Mouse (Mus musculus): ENCODE results near the gene Tut1. TPM values are rescaled to one million over a fixed set of nuclear protein-coding genes. Genes with fewer than 3 reads are reported as not detected.

Gene Tut1
- polyA plus RNA-seq, 1 experiment from 2014 or later = 24.2 TPM

DNA sequence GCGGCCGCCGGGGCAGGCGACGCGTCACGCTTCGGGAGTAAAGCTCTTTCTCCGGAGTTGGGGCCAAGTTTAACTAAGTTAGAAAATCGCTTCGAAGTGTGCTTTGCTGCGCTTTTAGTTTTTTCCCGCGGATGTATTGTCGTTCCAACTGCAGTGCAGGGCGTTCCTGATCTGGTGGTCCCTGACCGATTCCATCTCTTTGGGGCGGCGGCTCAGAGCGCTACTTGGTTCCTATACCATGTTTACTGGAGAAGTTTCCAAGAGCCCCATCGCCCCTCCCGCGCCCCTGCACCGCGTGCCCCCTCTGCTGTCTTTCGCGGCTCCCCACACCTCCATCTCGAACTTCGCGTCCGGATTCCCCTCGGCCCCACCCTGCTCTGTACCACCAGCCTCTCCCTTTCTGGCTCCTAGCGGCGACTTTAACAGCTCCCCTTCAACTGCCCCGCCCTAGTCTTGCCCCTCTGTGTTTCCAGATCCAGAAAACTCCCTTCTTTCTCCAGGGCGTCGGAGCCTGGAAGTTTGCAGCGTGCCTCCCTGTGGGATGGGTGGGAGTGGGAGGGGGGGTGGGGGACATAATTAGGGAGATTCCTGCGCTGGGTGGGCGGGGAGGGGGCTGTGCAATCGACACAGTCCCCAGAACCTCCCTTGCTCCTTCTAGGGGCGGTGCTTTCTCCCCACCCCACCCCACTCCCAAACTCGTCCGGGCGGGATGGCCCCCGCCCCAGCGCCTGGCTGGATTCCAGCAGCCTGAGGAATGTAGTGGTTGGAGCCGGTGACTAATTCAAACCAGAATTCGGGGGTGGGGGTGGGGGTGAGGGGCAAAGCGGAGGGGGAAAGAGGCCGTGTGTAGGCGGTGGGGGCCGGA is 36.2 kb downstream of the Tut1 start:
- no peaks in the 10 kb centered on the region for H3K9me3 ChIP-seq (replicated peaks; ENCODE audit: control insufficient read depth, low read length)
- peak overlapping the region; percentile 38 for H3K4me3 ChIP-seq (ENCODE audit: low read depth, low read length)
- H3K27ac ChIP-seq (ENCODE audit: low read depth, low read length) = no peak overlapping the region
- H3K36me3 ChIP-seq (ENCODE audit: control insufficient read depth, insufficient read depth, low read length) = no peaks in the 10 kb centered on the region
- ATAC-seq (peak; percentile 60), DNase-seq (ENCODE audit: low spot score) (peak; percentile 68)
- peaks cover 22% of the 10 kb centered on the region for H3K4me1 ChIP-seq (ENCODE audit: control insufficient read depth, insufficient read depth, low read length)
- WGBS = under 1% methylated on average over 53 of the region's 53 CpGs
- peak overlapping the region; percentile 89 for H3K4me2 ChIP-seq (ENCODE audit: low read length)
- H3K9ac ChIP-seq (ENCODE audit: low read length) = peak overlapping the region; percentile 64
- peaks cover 11% of the 10 kb centered on the region; the same call in 1 of the 2 replicates for H3K27me3 ChIP-seq (replicated peaks; ENCODE audit: control insufficient read depth, insufficient read depth, low read length)

DNA sequence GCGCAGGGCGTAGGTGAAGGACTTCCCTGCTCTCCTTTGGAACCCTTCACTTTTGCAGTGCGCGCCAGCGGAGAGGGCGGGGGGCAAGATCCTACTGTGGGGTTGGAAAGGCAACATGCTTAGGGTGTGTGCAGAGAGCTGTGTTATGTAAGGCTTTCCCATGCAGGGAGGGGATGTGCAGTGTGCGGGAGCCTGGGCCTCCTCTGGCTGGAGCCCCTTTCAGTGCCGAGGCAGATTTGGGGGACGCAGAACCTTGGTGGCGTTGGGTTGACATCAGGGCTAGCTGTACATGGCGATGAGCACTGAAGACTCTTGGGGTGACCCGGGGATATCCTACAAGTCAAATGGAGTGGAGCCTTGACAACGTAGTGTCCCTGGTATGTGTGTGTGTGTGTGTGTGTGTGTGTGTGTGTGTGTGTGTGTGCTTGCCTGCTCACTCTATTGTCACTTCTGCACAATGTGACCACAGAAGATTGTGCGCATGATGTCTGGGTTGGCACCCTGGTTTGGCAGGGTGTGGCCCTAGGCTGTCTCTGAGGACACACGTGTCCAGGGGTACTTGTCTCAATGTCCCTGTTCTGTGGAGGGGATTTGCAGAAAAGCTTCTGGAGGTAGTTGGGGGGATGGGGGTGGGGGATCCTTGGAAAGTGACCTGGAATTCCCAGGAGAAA is 36.9 kb downstream of the Tut1 start:
- peak overlapping the region; percentile 89 for H3K4me2 ChIP-seq (ENCODE audit: low read length)
- peak overlapping the region; percentile 64 for H3K9ac ChIP-seq (ENCODE audit: low read length)
- WGBS = 13% methylated on average over 15 of the region's 15 CpGs
- H3K27me3 ChIP-seq (replicated peaks; ENCODE audit: control insufficient read depth, insufficient read depth, low read length) = peaks cover 11% of the 10 kb centered on the region; the same call in 1 of the 2 replicates
- DNase-seq (ENCODE audit: low spot score) (peak; percentile 32), ATAC-seq (peak; percentile 61)
- H3K36me3 ChIP-seq (ENCODE audit: control insufficient read depth, insufficient read depth, low read length) = no peaks in the 10 kb centered on the region
- H3K4me3 ChIP-seq (ENCODE audit: low read depth, low read length) = peak overlapping the region; percentile 38
- H3K27ac ChIP-seq (ENCODE audit: low read depth, low read length) = no peak overlapping the region
- no peaks in the 10 kb centered on the region for H3K9me3 ChIP-seq (replicated peaks; ENCODE audit: control insufficient read depth, low read length)
- peaks cover 17% of the 10 kb centered on the region for H3K4me1 ChIP-seq (ENCODE audit: control insufficient read depth, insufficient read depth, low read length)

DNA sequence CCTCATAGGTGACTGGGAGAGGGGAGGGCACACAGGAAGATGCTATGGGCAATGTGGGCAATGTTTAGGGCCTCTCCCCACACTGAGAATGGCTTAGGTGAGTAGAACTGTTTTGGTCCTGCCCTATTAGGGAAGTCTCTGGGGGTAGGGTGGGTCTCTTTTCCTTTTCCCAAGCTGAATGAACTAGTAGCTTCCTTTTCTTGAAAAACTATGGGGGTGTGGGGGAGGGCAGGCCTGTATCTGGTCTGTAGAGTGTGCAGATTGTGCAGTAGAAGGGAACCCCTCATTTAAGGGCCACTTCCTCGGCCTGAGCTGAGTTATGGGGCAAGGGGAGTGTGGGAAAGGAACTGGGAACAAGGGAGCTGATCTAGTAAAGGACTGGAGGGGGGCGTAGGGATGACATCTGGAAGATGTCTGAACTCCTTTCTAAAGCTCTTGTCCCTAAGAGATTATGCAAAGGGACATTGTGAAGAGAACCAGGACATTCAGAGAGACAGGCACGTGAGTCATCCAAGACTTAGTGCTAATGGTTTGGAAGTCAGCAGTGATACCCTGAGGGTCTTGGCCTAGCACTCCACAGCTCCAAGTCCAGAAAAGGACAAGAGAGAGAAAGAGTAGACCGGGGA is 37.7 kb downstream of the Tut1 start:
- H3K27ac ChIP-seq (ENCODE audit: low read depth, low read length) = no peak overlapping the region
- H3K4me3 ChIP-seq (ENCODE audit: low read depth, low read length) = no peak overlapping the region
- WGBS = 75% methylated on average over 4 of the region's 4 CpGs
- H3K9me3 ChIP-seq (replicated peaks; ENCODE audit: control insufficient read depth, low read length) = no peaks in the 10 kb centered on the region
- peak overlapping the region; percentile 89; the same call in 1 of the 2 replicates for H3K4me2 ChIP-seq (ENCODE audit: low read length)
- no peak for ATAC-seq
- DNase-seq (ENCODE audit: low spot score) = no peak
- no peak overlapping the region for H3K9ac ChIP-seq (ENCODE audit: low read length)
- H3K4me1 ChIP-seq (ENCODE audit: control insufficient read depth, insufficient read depth, low read length) = peaks cover 14% of the 10 kb centered on the region
- peaks cover 11% of the 10 kb centered on the region; the same call in 1 of the 2 replicates for H3K27me3 ChIP-seq (replicated peaks; ENCODE audit: control insufficient read depth, insufficient read depth, low read length)
- no peaks in the 10 kb centered on the region for H3K36me3 ChIP-seq (ENCODE audit: control insufficient read depth, insufficient read depth, low read length)

DNA sequence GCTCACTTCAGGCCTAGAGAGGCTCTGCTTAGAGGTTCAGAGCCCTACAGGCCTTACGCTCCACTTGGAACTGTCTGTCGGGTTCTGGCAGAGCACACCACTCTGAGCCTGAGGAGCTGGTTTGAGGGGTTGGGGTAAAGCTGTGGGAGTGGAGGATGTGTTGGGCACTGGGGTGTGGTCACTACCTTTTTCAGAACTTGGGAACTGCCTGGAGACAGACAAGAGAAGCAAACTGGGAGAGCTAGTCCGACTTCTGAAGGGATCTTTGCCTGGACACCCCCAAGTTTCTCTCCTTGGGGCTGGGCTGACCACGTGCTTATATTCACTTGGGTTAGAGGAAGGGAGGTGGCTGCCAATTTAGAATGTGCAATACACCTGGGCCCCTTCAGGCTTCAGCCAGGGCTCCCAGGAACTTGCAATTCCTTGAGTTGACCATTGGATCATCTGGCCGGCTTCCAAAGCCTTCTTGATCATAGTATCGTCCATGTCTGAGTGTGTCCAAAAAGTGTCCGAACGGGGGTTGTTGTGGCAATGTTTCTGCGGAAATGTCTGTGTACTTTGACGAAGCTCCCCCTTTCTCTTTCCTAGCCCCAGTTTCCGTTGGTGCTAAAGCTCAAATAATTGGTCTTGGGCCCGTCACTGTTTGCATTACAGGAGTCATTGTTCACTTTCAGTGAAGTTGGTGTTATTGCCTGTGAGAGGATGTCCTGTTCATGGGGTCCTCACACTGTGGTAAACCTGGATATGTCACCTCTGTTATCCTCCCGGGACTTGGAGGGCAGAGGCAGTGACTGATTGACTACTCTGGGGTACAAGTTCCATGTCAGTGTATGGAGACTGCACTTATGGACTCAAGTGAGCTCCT is 38.5 kb downstream of the Tut1 start:
- Histone ChIP-seq H3K9me3 (replicated peaks; ENCODE audit: control insufficient read depth, low read length) (no peaks in the 10 kb centered on the region), H3K4me1 (ENCODE audit: control insufficient read depth, insufficient read depth, low read length) (peaks cover 14% of the 10 kb centered on the region), H3K9ac (ENCODE audit: low read length) (no peak overlapping the region), H3K27me3 (replicated peaks; ENCODE audit: control insufficient read depth, insufficient read depth, low read length) (peaks cover 11% of the 10 kb centered on the region; the same call in 1 of the 2 replicates), H3K4me3 (ENCODE audit: low read depth, low read length) (no peak overlapping the region), H3K4me2 (ENCODE audit: low read length) (no peak overlapping the region), H3K27ac (ENCODE audit: low read depth, low read length) (no peak overlapping the region), H3K36me3 (ENCODE audit: control insufficient read depth, insufficient read depth, low read length) (no peaks in the 10 kb centered on the region)
- DNase-seq (ENCODE audit: low spot score) (no peak), ATAC-seq (no peak)
- 80% methylated on average over 13 of the region's 13 CpGs for WGBS

DNA sequence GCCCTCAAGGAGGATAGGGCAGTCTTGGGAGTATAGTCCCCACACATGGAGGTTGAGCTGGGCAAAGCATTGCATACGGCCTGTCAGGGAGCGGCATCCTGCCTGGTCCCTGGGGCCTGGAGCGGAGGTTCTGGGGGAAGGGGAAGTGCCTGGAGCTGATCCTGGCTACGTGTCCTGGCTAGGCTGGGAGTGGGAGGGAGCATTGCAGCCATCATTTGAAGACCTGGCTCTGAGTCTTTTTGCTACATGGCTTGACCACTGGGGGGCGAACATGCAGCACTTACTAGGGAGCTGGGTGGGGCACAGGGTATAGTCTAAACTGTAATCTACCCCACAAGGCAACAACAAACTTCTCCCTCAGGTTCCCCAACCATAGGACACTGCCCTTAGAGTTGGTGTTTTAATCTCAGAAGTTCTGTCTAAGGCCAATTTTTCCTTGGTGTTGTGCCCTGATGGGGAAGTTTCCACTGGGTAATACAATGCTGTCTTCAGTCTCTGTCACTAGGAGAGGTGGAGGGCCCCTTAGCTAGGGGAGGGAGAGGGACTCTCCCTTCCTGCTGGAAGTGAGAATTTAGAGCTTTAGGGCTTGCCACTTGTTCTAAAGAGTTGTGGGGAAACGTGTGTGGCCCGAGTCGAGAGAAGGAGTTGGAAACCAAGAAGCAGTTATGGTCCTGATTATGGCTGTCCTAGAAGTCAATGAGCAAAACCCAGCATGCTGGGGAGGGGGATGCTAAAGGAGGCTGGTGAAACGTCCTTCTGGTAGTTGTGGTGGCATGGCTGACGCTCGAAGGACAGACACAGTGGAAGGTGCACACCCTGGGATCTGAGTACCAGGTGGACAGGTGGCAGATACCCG is 39.4 kb downstream of the Tut1 start:
- Histone ChIP-seq H3K9me3 (replicated peaks; ENCODE audit: control insufficient read depth, low read length) (no peaks in the 10 kb centered on the region), H3K4me1 (ENCODE audit: control insufficient read depth, insufficient read depth, low read length) (peaks cover 17% of the 10 kb centered on the region), H3K4me3 (ENCODE audit: low read depth, low read length) (no peak overlapping the region), H3K27me3 (replicated peaks; ENCODE audit: control insufficient read depth, insufficient read depth, low read length) (peaks cover 11% of the 10 kb centered on the region; the same call in 1 of the 2 replicates), H3K9ac (ENCODE audit: low read length) (no peak overlapping the region), H3K27ac (ENCODE audit: low read depth, low read length) (no peak overlapping the region), H3K4me2 (ENCODE audit: low read length) (no peak overlapping the region), H3K36me3 (ENCODE audit: control insufficient read depth, insufficient read depth, low read length) (no peaks in the 10 kb centered on the region)
- DNase-seq (ENCODE audit: low spot score) = peak; percentile 75
- peak; percentile 18; the same call in 1 of the 2 replicates for ATAC-seq
- WGBS = 43% methylated on average over 12 of the region's 12 CpGs

DNA sequence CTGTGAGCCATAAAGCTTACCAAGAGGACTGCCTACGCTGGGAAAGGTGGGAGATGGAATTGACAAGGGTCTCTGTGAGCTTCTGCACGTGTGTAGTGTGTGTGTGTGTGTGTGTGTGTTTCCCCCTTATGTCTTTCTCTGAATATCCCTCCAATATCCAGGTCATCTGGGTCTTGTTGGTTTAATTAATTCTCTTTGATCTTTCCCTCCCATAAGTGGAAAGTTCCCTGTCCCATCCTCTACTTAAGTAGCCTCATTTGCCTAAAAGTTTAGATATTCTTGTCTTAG is 39.9 kb downstream of the Tut1 start:
- WGBS = 41% methylated on average over 2 of the region's 2 CpGs

DNA sequence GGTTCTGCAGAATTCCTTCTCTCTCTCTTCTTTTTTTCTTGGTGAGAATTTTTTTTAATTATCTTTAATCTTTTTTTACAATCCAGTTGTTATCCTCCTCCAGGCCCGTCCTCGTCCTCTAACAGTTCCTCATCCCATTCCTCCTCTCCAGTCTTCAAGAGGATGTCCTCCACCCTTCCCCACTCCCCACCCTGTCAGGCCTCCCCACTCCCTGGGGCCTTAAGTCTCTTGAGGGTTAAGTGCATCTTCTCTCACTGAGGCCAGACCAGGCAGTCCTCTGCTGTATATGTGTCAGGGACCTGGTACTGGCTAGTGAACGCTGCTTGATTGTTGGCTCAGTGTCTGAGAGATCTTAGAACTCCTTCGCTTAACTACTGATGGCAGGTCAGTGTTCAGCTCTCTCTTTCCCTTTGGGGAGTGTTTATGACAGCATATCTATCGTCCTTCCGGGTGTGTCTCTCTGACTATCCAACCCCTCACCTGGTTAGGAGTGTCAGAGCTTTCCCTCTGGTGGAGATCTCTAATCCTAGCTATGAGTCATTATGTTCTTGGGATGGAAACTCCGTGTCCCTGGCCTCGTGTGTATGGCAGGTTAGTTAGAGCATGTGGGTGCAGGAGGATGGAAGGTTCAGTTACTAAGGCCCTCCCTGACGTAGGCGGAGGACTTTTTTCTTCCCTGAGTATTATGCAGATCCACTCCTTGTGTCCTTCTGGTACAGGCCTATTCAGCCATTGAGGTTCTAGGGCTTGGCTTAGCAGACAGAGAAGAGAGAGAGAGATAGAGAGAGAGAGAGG is 41.4 kb downstream of the Tut1 start:
- Histone ChIP-seq H3K27me3 (replicated peaks; ENCODE audit: control insufficient read depth, insufficient read depth, low read length) (no peaks in the 10 kb centered on the region), H3K9ac (ENCODE audit: low read length) (no peak overlapping the region), H3K27ac (ENCODE audit: low read depth, low read length) (no peak overlapping the region), H3K4me3 (ENCODE audit: low read depth, low read length) (no peak overlapping the region), H3K4me2 (ENCODE audit: low read length) (no peak overlapping the region), H3K4me1 (ENCODE audit: control insufficient read depth, insufficient read depth, low read length) (peaks cover 14% of the 10 kb centered on the region), H3K36me3 (ENCODE audit: control insufficient read depth, insufficient read depth, low read length) (no peaks in the 10 kb centered on the region), H3K9me3 (replicated peaks; ENCODE audit: control insufficient read depth, low read length) (no peaks in the 10 kb centered on the region)
- 81% methylated on average over 10 of the region's 10 CpGs for WGBS
- ATAC-seq (no peak), DNase-seq (ENCODE audit: low spot score) (no peak)

More for the DNA sequence above, 39.9 kb downstream of the Tut1 start:
- Histone ChIP-seq H3K27me3 (replicated peaks; ENCODE audit: control insufficient read depth, insufficient read depth, low read length) (peaks cover 8% of the 10 kb centered on the region; the same call in 1 of the 2 replicates), H3K27ac (ENCODE audit: low read depth, low read length) (no peak overlapping the region), H3K9me3 (replicated peaks; ENCODE audit: control insufficient read depth, low read length) (no peaks in the 10 kb centered on the region), H3K4me1 (ENCODE audit: control insufficient read depth, insufficient read depth, low read length) (peaks cover 22% of the 10 kb centered on the region), H3K36me3 (ENCODE audit: control insufficient read depth, insufficient read depth, low read length) (no peaks in the 10 kb centered on the region), H3K4me3 (ENCODE audit: low read depth, low read length) (no peak overlapping the region), H3K4me2 (ENCODE audit: low read length) (no peak overlapping the region), H3K9ac (ENCODE audit: low read length) (no peak overlapping the region)
- DNase-seq (ENCODE audit: low spot score) = no peak
- no peak for ATAC-seq
